Mouse (Mus musculus): ENCODE results near the gene Pabpc1l.

- TF ChIP-seq CTCF (IDR thresholded peaks at IDR 0.05; ENCODE audit: low read depth) = no peak
- TF ChIP-seq EP300 (optimal IDR thresholded peaks at IDR 0.05) = no peak
Observed at GRCm38 (mm10) chr2:164006932-164007331, 18.3 kb upstream of the Pabpc1l start.

Measured in stomach, postnatal 0 days (tissue).